In the genomic region with DNA sequence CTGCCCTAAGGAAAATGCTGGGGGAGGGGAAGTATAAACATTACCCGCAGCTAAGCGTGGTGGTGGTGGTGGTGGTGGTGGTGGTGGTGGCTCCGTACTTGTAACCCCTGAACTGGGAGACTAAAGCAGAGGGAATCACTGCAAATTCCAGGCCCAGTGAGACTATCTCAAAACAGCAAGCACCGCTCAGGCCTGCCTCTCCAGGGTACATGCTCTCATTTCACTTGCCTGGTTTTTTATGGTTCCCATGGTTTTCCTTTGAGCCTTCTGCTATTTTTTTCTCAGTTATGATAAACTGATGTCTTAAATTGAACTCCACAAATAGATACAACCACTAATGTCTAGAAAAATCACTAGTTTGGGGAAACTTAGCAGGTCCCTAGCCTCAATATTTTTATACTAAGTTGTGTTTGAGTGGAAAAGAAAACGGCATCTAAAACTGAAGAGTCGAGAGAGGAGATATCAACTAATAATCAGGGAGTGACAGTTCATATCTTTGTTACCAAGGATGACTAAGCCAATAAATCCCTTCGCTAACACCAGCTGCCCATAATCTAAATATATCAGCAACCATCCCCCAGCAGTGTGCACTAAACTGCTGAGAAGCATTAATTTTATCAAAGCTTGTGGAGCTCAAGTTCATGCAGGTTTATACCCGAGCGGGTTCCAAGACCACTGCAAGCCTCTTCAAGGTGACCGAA, we compare ENCODE assay signal across 28 mouse cellular contexts.
DNase-seq lines count a peak whose midpoint lies in the region; ATAC-seq and TF ChIP-seq lines count a peak whose summit lies in the region.
"Had no signal": no experiment of that assay in that cellular context is flagged by ENCODE, and none has a peak within 500 bp of the region (broad histone marks: within the 10 kb centered on the region; RNA-seq: fewer than 3 reads in every experiment).

No protein-coding gene starts in this region.

- no peaks in the 10 kb centered on the region for H3K4me1 ChIP-seq in forebrain, postnatal 0 days (ENCODE audit: insufficient read depth)
- peaks cover 5% of the 10 kb centered on the region; the same call in 1 of the 2 replicates for H3K4me1 ChIP-seq in forebrain, embryonic 16.5 days (replicated peaks; ENCODE audit: control insufficient read depth, insufficient read depth, low read length)
- peaks cover 2 to 25% of the 10 kb centered on the region in 2 experiments for H3K4me1 ChIP-seq in MEL (ENCODE audit: control insufficient read depth in 1 of 2, insufficient read depth in 2 of 2, low read length in 2 of 2)
- H3K4me1 ChIP-seq: embryonic facial prominence, embryonic 10.5 days; forebrain, embryonic 12.5 days; heart, embryonic 12.5 days had no signal

- no peak overlapping the region for H3K9ac ChIP-seq in forebrain, postnatal 0 days
- H3K9ac ChIP-seq in forebrain, embryonic 16.5 days (replicated peaks; ENCODE audit: low read depth, low read length) = no peak overlapping the region
- no peak overlapping the region for H3K9ac ChIP-seq in MEL (ENCODE audit: control insufficient read depth, low read depth, low read length, poor library complexity, severe bottlenecking)
- H3K9ac ChIP-seq: embryonic facial prominence, embryonic 13.5 days; forebrain, embryonic 12.5 days; forebrain, embryonic 15.5 days; heart, embryonic 12.5 days; heart, embryonic 15.5 days; hindbrain, embryonic 14.5 days had no signal

- no peak for TF ChIP-seq RAD21 in MEL (IDR thresholded peaks at IDR 0.05; ENCODE audit: low read depth, low read length)

- H3K4me2 ChIP-seq in forebrain, postnatal 0 days (ENCODE audit: low read depth) = no peak overlapping the region
- H3K4me2 ChIP-seq in forebrain, embryonic 16.5 days (ENCODE audit: low read length) = no peak overlapping the region
- H3K4me2 ChIP-seq: embryonic facial prominence, embryonic 13.5 days; forebrain, embryonic 12.5 days; forebrain, embryonic 15.5 days; heart, embryonic 12.5 days; heart, embryonic 15.5 days; hindbrain, embryonic 14.5 days had no signal

- H3K9me3 ChIP-seq in forebrain, postnatal 0 days (ENCODE audit: low read length) = no peaks in the 10 kb centered on the region
- no peaks in the 10 kb centered on the region for H3K9me3 ChIP-seq in forebrain, embryonic 16.5 days (ENCODE audit: control insufficient read depth, low read length)
- H3K9me3 ChIP-seq in MEL (replicated peaks; ENCODE audit: insufficient read depth, low read length) = no peaks in the 10 kb centered on the region
- H3K9me3 ChIP-seq: embryonic facial prominence, embryonic 10.5 days; embryonic facial prominence, embryonic 13.5 days; forebrain, embryonic 12.5 days; forebrain, embryonic 15.5 days; heart, embryonic 12.5 days; heart, embryonic 15.5 days had no signal

- TF ChIP-seq EP300 in MEL (IDR thresholded peaks at IDR 0.05; ENCODE audit: low read depth in 1 of 2, low read length in 2 of 2) = peak in 1 of 2 experiments; percentile 49; a peak in 1 of 4 replicates

- H3K79me2 ChIP-seq in MEL (ENCODE audit: control insufficient read depth, insufficient read depth, low read length, poor library complexity) = no peaks in the 10 kb centered on the region

- peak; percentile 58 for ATAC-seq in forebrain, postnatal 0 days
- ATAC-seq in forebrain, embryonic 16.5 days = no peak
- ATAC-seq: forebrain, embryonic 15.5 days; hindbrain, postnatal 0 days; inflammation-experienced regulatory T-cells, adult 6 months had no signal

- no peak for DNase-seq in forebrain, postnatal 0 days
- DNase-seq in layer of hippocampus, adult 2 months (ENCODE audit: low spot score in 2 of 2) = peak; percentile 34 to 47
- no peak for DNase-seq in layer of hippocampus, adult 9-11 months
- DNase-seq in MEL (ENCODE audit: low read depth, low spot score) = peak; percentile 6
- no peak for DNase-seq in ovary, postnatal 36 days (ENCODE audit: low spot score)
- DNase-seq: adrenal gland, adult 2 months; adrenal gland, postnatal 14 days; cerebellum, adult 11-12 months; cerebellum, adult 8-10 months; cerebellum, postnatal 10 days; cerebellum, postnatal 36 days; embryo, embryonic 11 days; gastrocnemius, adult 2 months; gastrocnemius, postnatal 14 days; heart, adult 18-20 months; heart, postnatal 10 days; heart, postnatal 4 days had no signal

- TF ChIP-seq POLR2A in MEL (IDR thresholded peaks at IDR 0.05; ENCODE audit: control insufficient read depth in 1 of 2, insufficient read depth in 1 of 2, low read depth in 1 of 2, low read length in 2 of 2, poor library complexity in 1 of 2) = no peak

- no peaks in the 10 kb centered on the region for H3K27me3 ChIP-seq in forebrain, postnatal 0 days (ENCODE audit: insufficient read depth, low read length)
- no peaks in the 10 kb centered on the region for H3K27me3 ChIP-seq in forebrain, embryonic 16.5 days (replicated peaks; ENCODE audit: control insufficient read depth, insufficient read depth, low read length)
- no peaks in the 10 kb centered on the region for H3K27me3 ChIP-seq in MEL (ENCODE audit: control insufficient read depth in 1 of 2, insufficient read depth in 2 of 2, low read length in 2 of 2)
- H3K27me3 ChIP-seq: embryonic facial prominence, embryonic 13.5 days; forebrain, embryonic 12.5 days; forebrain, embryonic 15.5 days; heart, embryonic 12.5 days; heart, embryonic 15.5 days had no signal

- no peak overlapping the region for H3K4me3 ChIP-seq in forebrain, postnatal 0 days (ENCODE audit: low read depth, low read length)
- no peak overlapping the region for H3K4me3 ChIP-seq in forebrain, embryonic 16.5 days (replicated peaks; ENCODE audit: low read length)
- H3K4me3 ChIP-seq in layer of hippocampus, adult 2 months = no peak overlapping the region
- H3K4me3 ChIP-seq in MEL (ENCODE audit: control insufficient read depth in 1 of 2, insufficient read depth in 1 of 2, low read depth in 2 of 2, low read length in 2 of 2) = no peak overlapping the region
- H3K4me3 ChIP-seq: embryonic facial prominence, embryonic 10.5 days; embryonic facial prominence, embryonic 13.5 days; erythroblast, embryonic 14.5 days; forebrain, embryonic 12.5 days; forebrain, embryonic 15.5 days; gastrocnemius, adult 2 months; heart, embryonic 12.5 days; heart, embryonic 15.5 days had no signal

- TF ChIP-seq CTCF in forebrain, postnatal 0 days (IDR thresholded peaks at IDR 0.05; ENCODE audit: low read depth) = no peak
- TF ChIP-seq CTCF in layer of hippocampus, adult 2 months (conservative IDR thresholded peaks at IDR 0.05) = no peak
- TF ChIP-seq CTCF in MEL (IDR thresholded peaks at IDR 0.05 in 2 of 3, conservative IDR thresholded peaks at IDR 0.05 in 1 of 3; ENCODE audit: control insufficient read depth in 1 of 3, insufficient read depth in 1 of 3, low read depth in 2 of 3, low read length in 3 of 3, poor library complexity in 1 of 3, severe bottlenecking in 1 of 3) = no peak

- WGBS in forebrain, postnatal 0 days = 89% methylated on average over 10 of the region's 10 CpGs
- 92% methylated on average over 10 of the region's 10 CpGs for WGBS in forebrain, embryonic 16.5 days

- H3K27ac ChIP-seq in forebrain, postnatal 0 days (ENCODE audit: low read depth, low read length) = no peak overlapping the region
- H3K27ac ChIP-seq in forebrain, embryonic 16.5 days (ENCODE audit: low read length) = no peak overlapping the region
- H3K27ac ChIP-seq in layer of hippocampus, adult 2 months = peak overlapping the region; percentile 87
- H3K27ac ChIP-seq in MEL (ENCODE audit: control insufficient read depth, low read depth, low read length) = no peak overlapping the region
- H3K27ac ChIP-seq: embryonic facial prominence, embryonic 10.5 days; embryonic facial prominence, embryonic 13.5 days; forebrain, embryonic 12.5 days; forebrain, embryonic 15.5 days; heart, embryonic 15.5 days; hindbrain, embryonic 14.5 days; hindbrain, postnatal 0 days had no signal

- no peaks in the 10 kb centered on the region for H3K36me3 ChIP-seq in forebrain, postnatal 0 days (ENCODE audit: insufficient read depth)
- no peaks in the 10 kb centered on the region for H3K36me3 ChIP-seq in forebrain, embryonic 16.5 days (ENCODE audit: control insufficient read depth, insufficient read depth)
- H3K36me3 ChIP-seq in MEL (ENCODE audit: control insufficient read depth in 1 of 2, insufficient read depth in 2 of 2, low read length in 2 of 2) = peaks cover 0 to 15% of the 10 kb centered on the region in 2 experiments; a peak in 2 of 4 replicates
- H3K36me3 ChIP-seq: embryonic facial prominence, embryonic 10.5 days; embryonic facial prominence, embryonic 13.5 days; forebrain, embryonic 12.5 days; forebrain, embryonic 15.5 days; heart, embryonic 12.5 days; heart, embryonic 15.5 days had no signal

TF ChIP-seq in MEL, 35 proteins besides CTCF, POLR2A, EP300 and RAD21 (continues in another document):
- no peak for TF ChIP-seq NELFE (IDR thresholded peaks at IDR 0.05; ENCODE audit: low read depth, low read length)
- no peak for TF ChIP-seq HCFC1 (IDR thresholded peaks at IDR 0.05; ENCODE audit: low read depth, low read length)
- no peak for TF ChIP-seq USF2 (IDR thresholded peaks at IDR 0.05; ENCODE audit: borderline replicate concordance in 1 of 2, insufficient read depth in 1 of 2, low read depth in 1 of 2, low read length in 2 of 2)
- no peak for TF ChIP-seq TAL1 (IDR thresholded peaks at IDR 0.05; ENCODE audit: low read length)
- TF ChIP-seq E2F4 (IDR thresholded peaks at IDR 0.05; ENCODE audit: borderline replicate concordance, low read depth, low read length) = no peak
- TF ChIP-seq MEF2A (IDR thresholded peaks at IDR 0.05; ENCODE audit: extremely low read depth, insufficient replicate concordance, low read depth, low read length, poor library complexity, severe bottlenecking) = no peak
- TF ChIP-seq GABPA (IDR thresholded peaks at IDR 0.05; ENCODE audit: low read depth, low read length) = no peak
- TF ChIP-seq NRF1 (IDR thresholded peaks at IDR 0.05; ENCODE audit: insufficient read depth, low read depth, low read length, poor library complexity, severe bottlenecking) = no peak
- no peak for TF ChIP-seq MXI1 (IDR thresholded peaks at IDR 0.05; ENCODE audit: low read depth, low read length)
- TF ChIP-seq MAFK (IDR thresholded peaks at IDR 0.05; ENCODE audit: borderline replicate concordance, low read depth, low read length) = 0 out of 2 replicates have a peak, but pooled peaks have one; percentile 17
- TF ChIP-seq JUND (IDR thresholded peaks at IDR 0.05; ENCODE audit: low read depth, low read length) = no peak
- TF ChIP-seq GATA1 (IDR thresholded peaks at IDR 0.05; ENCODE audit: low read depth, low read length) = no peak
- TF ChIP-seq TCF12 (IDR thresholded peaks at IDR 0.05; ENCODE audit: low read depth, low read length) = peak; percentile 33; the same call in 1 of the 2 replicates
- 0 out of 2 replicates have a peak, but pooled peaks have one; percentile 19 for TF ChIP-seq SIN3A (IDR thresholded peaks at IDR 0.05; ENCODE audit: low read length)
- no peak for TF ChIP-seq MYC (IDR thresholded peaks at IDR 0.05; ENCODE audit: low read depth, low read length)
- no peak for TF ChIP-seq POLR2AphosphoS5 (IDR thresholded peaks at IDR 0.05; ENCODE audit: borderline replicate concordance, low read depth, low read length)
- no peak for TF ChIP-seq MAX (IDR thresholded peaks at IDR 0.05; ENCODE audit: low read length)
- no peak for TF ChIP-seq MAZ (IDR thresholded peaks at IDR 0.05; ENCODE audit: low read depth, low read length)
- no peak for TF ChIP-seq CHD1 (IDR thresholded peaks at IDR 0.05; ENCODE audit: low read depth, low read length)

Comparison
In these comparisons a context has a peak if more than half of its experiments do, and no peak if none do; other contexts are left out.
1. DNase-seq: peak in layer of hippocampus, adult 2 months (2 of 2) and MEL (single experiment); none in forebrain, postnatal 0 days (single experiment), layer of hippocampus, adult 9-11 months (single experiment) and ovary, postnatal 36 days (single experiment).